Mouse (Mus musculus): Measurements from ENCODE around the gene Adam11.

- no peak for TF ChIP-seq CTCF (IDR thresholded peaks at IDR 0.05; ENCODE audit: borderline replicate concordance, insufficient read depth, low read length)
- TF ChIP-seq POLR2A (IDR thresholded peaks at IDR 0.05; ENCODE audit: low read depth, low read length) = no peak
These were observed 32.6 kb upstream of the Adam11 start for GRCm38 (mm10) chr11:102728614-102729013.
